Mouse (Mus musculus) thymus, postnatal 25 days (tissue): ENCODE data around the gene Slc16a3.

Experiments used
- DNase-seq: peaks from one replicate; pipeline ENCODE4 v3.0.0; 2022

Slc16a3 gene

GRCm38 (mm10) chr11:120948328-120948727 lies at the start of gene Slc16a3:
TSS of gene Slc16a3 (plus strand) at chr11:120948480.
- no peak for DNase-seq

- DNase-seq: no peak
Observed at GRCm38 (mm10) chr11:120900276-120901244, 47.7 kb upstream of the Slc16a3 start.

- DNase-seq: no peak
Observed at GRCm38 (mm10) chr11:120901729-120902486, 46.4 kb upstream of the Slc16a3 start.

- DNase-seq: no peak
Observed at GRCm38 (mm10) chr11:120902487-120903142, 45.7 kb upstream of the Slc16a3 start.

- no peak for DNase-seq
Observed at GRCm38 (mm10) chr11:120903159-120903850, 45.0 kb upstream of the Slc16a3 start.

GRCm38 (mm10) chr11:120904561-120904960 lies 43.7 kb upstream of the Slc16a3 start:
- no peak for DNase-seq

- peak; percentile 80 for DNase-seq
Observed at GRCm38 (mm10) chr11:120905430-120905873, 42.8 kb upstream of the Slc16a3 start.

GRCm38 (mm10) chr11:120913796-120914195 lies 34.5 kb upstream of the Slc16a3 start:
- no peak for DNase-seq

GRCm38 (mm10) chr11:120916477-120916876 lies 31.8 kb upstream of the Slc16a3 start:
- DNase-seq: peak; percentile 38

GRCm38 (mm10) chr11:120917756-120918155 lies 30.5 kb upstream of the Slc16a3 start:
- no peak for DNase-seq

- DNase-seq: no peak
Observed at GRCm38 (mm10) chr11:120922528-120922927, 25.8 kb upstream of the Slc16a3 start.

- no peak for DNase-seq
Observed at GRCm38 (mm10) chr11:120928468-120928867, 19.8 kb upstream of the Slc16a3 start.

GRCm38 (mm10) chr11:120931479-120931878 lies 16.8 kb upstream of the Slc16a3 start:
- DNase-seq: no peak

GRCm38 (mm10) chr11:120932564-120933398 lies 15.5 kb upstream of the Slc16a3 start, which contains the start of gene Ccdc57:
TSS of gene Ccdc57 (minus strand) at chr11:120932872.
- peak; percentile 86 for DNase-seq

GRCm38 (mm10) chr11:120937976-120938375 lies 10.3 kb upstream of the Slc16a3 start:
- no peak for DNase-seq

GRCm38 (mm10) chr11:120938795-120939194 lies 9.5 kb upstream of the Slc16a3 start:
- DNase-seq: no peak

- DNase-seq: no peak
Observed at GRCm38 (mm10) chr11:120939712-120940341, 8.5 kb upstream of the Slc16a3 start.

GRCm38 (mm10) chr11:120940959-120941358 lies 7.3 kb upstream of the Slc16a3 start:
- DNase-seq: no peak

GRCm38 (mm10) chr11:120945266-120945665 lies 3.0 kb upstream of the Slc16a3 start:
- DNase-seq: no peak

- DNase-seq: no peak
Observed at GRCm38 (mm10) chr11:120945926-120946325, 2.4 kb upstream of the Slc16a3 start.
